Mouse (Mus musculus): ENCODE results near the gene Mtmr14. TPM values are rescaled to one million over a fixed set of nuclear protein-coding genes. Genes with fewer than 3 reads are reported as not detected.

The Mtmr14 gene
- polyA plus RNA-seq, 1 experiment from 2014 or later: 37.5 TPM

DNA sequence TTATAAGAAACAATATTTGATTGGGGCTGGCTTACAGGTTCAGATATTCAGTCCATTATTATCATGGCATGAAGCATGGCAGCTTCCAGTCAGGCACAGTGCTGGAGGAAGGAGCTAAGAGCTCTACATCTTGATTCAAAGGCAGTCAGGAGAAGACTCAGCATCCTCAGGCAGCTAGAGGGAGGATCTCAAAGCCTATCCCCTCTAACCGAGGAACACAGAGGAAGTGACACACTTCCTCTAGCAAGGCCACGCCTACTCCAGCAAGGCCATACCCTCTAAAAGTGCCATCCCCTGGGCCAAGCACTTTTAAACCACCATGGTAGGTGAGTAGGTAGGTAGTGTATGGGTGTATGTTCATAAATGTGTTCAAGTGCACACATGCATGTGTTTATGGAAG lies 92.9 kb downstream of the Mtmr14 start:
- DNase-seq (ENCODE audit: low spot score): peak; percentile 72

Other genes starting within 250 kb of the Mtmr14 start
- 67.9 and 68.5 TPM in 2 replicates for gene Thumpd3, start 191.6 kb upstream of the Mtmr14 start, polyA plus RNA-seq (2015; fragmentation: Nextera tagmentation; extraction: Ambion mirVana)
- 36.5 and 45.2 TPM in 2 replicates for gene Setd5, start 160.5 kb upstream of the Mtmr14 start, polyA plus RNA-seq (2015; fragmentation: Nextera tagmentation; extraction: Ambion mirVana)
- 0.27 and 0.66 TPM in 2 replicates for gene Lhfpl4, start 42.5 kb upstream of the Mtmr14 start, polyA plus RNA-seq (2015; fragmentation: Nextera tagmentation; extraction: Ambion mirVana)
- 0.14 and 0.48 TPM in 2 replicates for gene Cpne9, start 44.5 kb downstream of the Mtmr14 start, polyA plus RNA-seq (2015; fragmentation: Nextera tagmentation; extraction: Ambion mirVana)
- gene Brpf1, start 69.3 kb downstream of the Mtmr14 start, polyA plus RNA-seq (2015; fragmentation: Nextera tagmentation; extraction: Ambion mirVana): 19.8 and 20.5 TPM in 2 replicates
- 14.1 and 14.3 TPM in 2 replicates for gene Ogg1, start 89.1 kb downstream of the Mtmr14 start, polyA plus RNA-seq (2015; fragmentation: Nextera tagmentation; extraction: Ambion mirVana)
- 10.9 and 12.7 TPM in 2 replicates for gene Camk1, start 106.1 kb downstream of the Mtmr14 start, polyA plus RNA-seq (2015; fragmentation: Nextera tagmentation; extraction: Ambion mirVana)
- 37.5 and 39.5 TPM in 2 replicates for gene Tada3, start 140.0 kb downstream of the Mtmr14 start, polyA plus RNA-seq (2015; fragmentation: Nextera tagmentation; extraction: Ambion mirVana)
- gene Arpc4, start 140.3 kb downstream of the Mtmr14 start, polyA plus RNA-seq (2015; fragmentation: Nextera tagmentation; extraction: Ambion mirVana): 528 and 562 TPM in 2 replicates
- gene Ttll3, start 151.4 kb downstream of the Mtmr14 start, polyA plus RNA-seq (2015; fragmentation: Nextera tagmentation; extraction: Ambion mirVana): 4.6 and 7.2 TPM in 2 replicates
- gene Rpusd3, start 181.5 kb downstream of the Mtmr14 start, polyA plus RNA-seq (2015; fragmentation: Nextera tagmentation; extraction: Ambion mirVana): 25.3 and 26.7 TPM in 2 replicates
- gene Cidec, start 197.9 kb downstream of the Mtmr14 start, polyA plus RNA-seq (2015; fragmentation: Nextera tagmentation; extraction: Ambion mirVana): 0.37 and 1.5 TPM in 2 replicates
- gene Jagn1, start 204.7 kb downstream of the Mtmr14 start, polyA plus RNA-seq (2015; fragmentation: Nextera tagmentation; extraction: Ambion mirVana): 69.1 and 70.6 TPM in 2 replicates
- gene Il17re, start 220.6 kb downstream of the Mtmr14 start, polyA plus RNA-seq (2015; fragmentation: Nextera tagmentation; extraction: Ambion mirVana): 6.0 and 7.9 TPM in 2 replicates
- 5.0 and 6.5 TPM in 2 replicates for gene Il17rc, start 233.6 kb downstream of the Mtmr14 start, polyA plus RNA-seq (2015; fragmentation: Nextera tagmentation; extraction: Ambion mirVana)
- 9.5 and 10.3 TPM in 2 replicates for gene Creld1, start 245.5 kb downstream of the Mtmr14 start, polyA plus RNA-seq (2015; fragmentation: Nextera tagmentation; extraction: Ambion mirVana)